Mouse (Mus musculus): ENCODE results near the gene Tmem245. TPM values are rescaled to one million over a fixed set of nuclear protein-coding genes. Genes with fewer than 3 reads are reported as not detected.

Gene Tmem245
- total and polyA plus RNA-seq, 2 experiments from 2014 or later, result 12.3 to 27.9 TPM

GRCm38 (mm10) chr4:56912382-56913001 is 34.7 kb downstream of the Tmem245 start:
- 88% methylated on average over 7 of the region's 7 CpGs for whole genome bisulfite sequencing
- no peak for ATAC-seq
- H3K36me3 ChIP-seq (ENCODE audit: insufficient read depth, low read length), result peaks cover 35% of the 10 kb centered on the region; the same call in 1 of the 2 replicates

GRCm38 (mm10) chr4:56909568-56909967 is 37.7 kb downstream of the Tmem245 start:
- H3K36me3 ChIP-seq (ENCODE audit: insufficient read depth, low read length), result peaks cover 40% of the 10 kb centered on the region; the same call in 1 of the 2 replicates
- H3K9me3 ChIP-seq (ENCODE audit: low read length), result no peaks in the 10 kb centered on the region
- no peak overlapping the region for H3K4me2 ChIP-seq (ENCODE audit: low read depth, low read length)
- H3K27me3 ChIP-seq (ENCODE audit: insufficient read depth, low read length), result no peaks in the 10 kb centered on the region
- WGBS, result 82% methylated on average over 3 of the region's 3 CpGs
- H3K4me3 ChIP-seq (ENCODE audit: low read length), result no peak overlapping the region
- no peak for DNase-seq (ENCODE audit: low spot score)
- H3K4me1 ChIP-seq (ENCODE audit: insufficient read depth, low read length), result no peaks in the 10 kb centered on the region
- TF ChIP-seq CTCF (IDR thresholded peaks at IDR 0.05; ENCODE audit: low read depth), result no peak
- no peak for ATAC-seq
- no peak overlapping the region for H3K9ac ChIP-seq (replicated peaks; ENCODE audit: low read length)
- H3K27ac ChIP-seq, result no peak overlapping the region

More at GRCm38 (mm10) chr4:56912382-56913001, 34.7 kb downstream of the Tmem245 start:
- Histone ChIP-seq H3K4me2 (ENCODE audit: low read depth, low read length) (no peak overlapping the region), H3K27me3 (ENCODE audit: insufficient read depth, low read length) (no peaks in the 10 kb centered on the region), H3K27ac (no peak overlapping the region), H3K4me3 (ENCODE audit: low read length) (no peak overlapping the region), H3K9me3 (ENCODE audit: low read length) (no peaks in the 10 kb centered on the region), H3K4me1 (ENCODE audit: insufficient read depth, low read length) (no peaks in the 10 kb centered on the region), H3K9ac (replicated peaks; ENCODE audit: low read length) (no peak overlapping the region)
- TF ChIP-seq CTCF (IDR thresholded peaks at IDR 0.05; ENCODE audit: low read depth), result no peak
- no peak for DNase-seq (ENCODE audit: low spot score)

- WGBS, result 88% methylated on average over 5 of the region's 5 CpGs
Measured at GRCm38 (mm10) chr4:56907671-56908070, 39.6 kb downstream of the Tmem245 start.

GRCm38 (mm10) chr4:56906926-56907325 is 40.3 kb downstream of the Tmem245 start:
- Histone ChIP-seq H3K9ac (replicated peaks; ENCODE audit: low read length) (no peak overlapping the region), H3K4me3 (ENCODE audit: low read length) (no peak overlapping the region), H3K27me3 (ENCODE audit: insufficient read depth, low read length) (no peaks in the 10 kb centered on the region), H3K4me1 (ENCODE audit: insufficient read depth, low read length) (no peaks in the 10 kb centered on the region), H3K4me2 (ENCODE audit: low read depth, low read length) (no peak overlapping the region), H3K9me3 (ENCODE audit: low read length) (no peaks in the 10 kb centered on the region), H3K27ac (no peak overlapping the region), H3K36me3 (ENCODE audit: insufficient read depth, low read length) (peaks cover 48% of the 10 kb centered on the region; the same call in 1 of the 2 replicates)
- TF ChIP-seq CTCF (IDR thresholded peaks at IDR 0.05; ENCODE audit: low read depth), result no peak
- WGBS, result 91% methylated on average over 3 of the region's 3 CpGs
- ATAC-seq (no peak), DNase-seq (ENCODE audit: low spot score) (no peak)

More at GRCm38 (mm10) chr4:56907671-56908070, 39.6 kb downstream of the Tmem245 start:
- H3K4me2 ChIP-seq (ENCODE audit: low read depth, low read length), result no peak overlapping the region
- no peak overlapping the region for H3K27ac ChIP-seq
- ATAC-seq (no peak), DNase-seq (ENCODE audit: low spot score) (no peak)
- H3K4me1 ChIP-seq (ENCODE audit: insufficient read depth, low read length), result no peaks in the 10 kb centered on the region
- H3K36me3 ChIP-seq (ENCODE audit: insufficient read depth, low read length), result peaks cover 40% of the 10 kb centered on the region; the same call in 1 of the 2 replicates
- H3K27me3 ChIP-seq (ENCODE audit: insufficient read depth, low read length), result no peaks in the 10 kb centered on the region
- H3K4me3 ChIP-seq (ENCODE audit: low read length), result no peak overlapping the region
- H3K9me3 ChIP-seq (ENCODE audit: low read length), result no peaks in the 10 kb centered on the region
- H3K9ac ChIP-seq (replicated peaks; ENCODE audit: low read length), result no peak overlapping the region
- no peak for TF ChIP-seq CTCF (IDR thresholded peaks at IDR 0.05; ENCODE audit: low read depth)

- Histone ChIP-seq H3K27ac (no peak overlapping the region), H3K9me3 (ENCODE audit: low read length) (no peaks in the 10 kb centered on the region), H3K27me3 (ENCODE audit: insufficient read depth, low read length) (no peaks in the 10 kb centered on the region), H3K4me1 (ENCODE audit: insufficient read depth, low read length) (no peaks in the 10 kb centered on the region), H3K4me2 (ENCODE audit: low read depth, low read length) (no peak overlapping the region), H3K4me3 (ENCODE audit: low read length) (no peak overlapping the region), H3K9ac (replicated peaks; ENCODE audit: low read length) (no peak overlapping the region), H3K36me3 (ENCODE audit: insufficient read depth, low read length) (peaks cover 42% of the 10 kb centered on the region; the same call in 1 of the 2 replicates)
- TF ChIP-seq CTCF (IDR thresholded peaks at IDR 0.05; ENCODE audit: low read depth), result no peak
- WGBS, result 95% methylated on average over 5 of the region's 5 CpGs
- ATAC-seq, result no peak
- no peak for DNase-seq (ENCODE audit: low spot score)
Measured at GRCm38 (mm10) chr4:56905507-56905906, 41.7 kb downstream of the Tmem245 start.

GRCm38 (mm10) chr4:56901671-56902070 is 45.6 kb downstream of the Tmem245 start:
- ATAC-seq, result no peak
- no peak overlapping the region for H3K27ac ChIP-seq
- no peak overlapping the region for H3K9ac ChIP-seq (replicated peaks; ENCODE audit: low read length)
- no peaks in the 10 kb centered on the region for H3K4me1 ChIP-seq (ENCODE audit: insufficient read depth, low read length)
- H3K27me3 ChIP-seq (ENCODE audit: insufficient read depth, low read length), result no peaks in the 10 kb centered on the region
- no peak overlapping the region for H3K4me3 ChIP-seq (ENCODE audit: low read length)
- DNase-seq (ENCODE audit: low spot score), result no peak
- WGBS, result 95% methylated on average over 2 of the region's 2 CpGs
- peak; percentile 48 for TF ChIP-seq CTCF (IDR thresholded peaks at IDR 0.05; ENCODE audit: low read depth)
- H3K9me3 ChIP-seq (ENCODE audit: low read length), result no peaks in the 10 kb centered on the region
- H3K4me2 ChIP-seq (ENCODE audit: low read depth, low read length), result no peak overlapping the region
- peaks cover 41% of the 10 kb centered on the region for H3K36me3 ChIP-seq (ENCODE audit: insufficient read depth, low read length)

DNA sequence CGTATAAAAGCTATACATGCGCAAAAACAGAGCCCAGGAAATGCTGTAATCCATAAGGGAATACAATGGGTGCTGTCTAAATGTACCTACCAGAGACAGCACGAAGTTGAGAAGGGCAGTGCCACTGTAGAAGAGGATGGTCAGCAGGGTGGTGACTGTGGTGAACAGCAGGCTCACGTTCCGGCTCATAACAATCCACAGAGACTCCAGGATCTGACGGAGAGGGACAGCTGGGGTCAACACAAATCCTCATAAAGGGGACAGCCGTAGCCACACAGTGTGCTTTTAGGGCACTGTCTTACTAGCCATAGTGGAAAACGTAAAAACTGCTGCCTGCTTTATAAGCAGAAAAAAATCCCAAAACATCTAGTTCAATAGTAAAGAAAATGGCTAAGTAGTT is 48.0 kb downstream of the Tmem245 start:
- H3K4me3 ChIP-seq (ENCODE audit: low read length), result no peak overlapping the region
- H3K9ac ChIP-seq (replicated peaks; ENCODE audit: low read length), result no peak overlapping the region
- no peaks in the 10 kb centered on the region for H3K9me3 ChIP-seq (ENCODE audit: low read length)
- no peak overlapping the region for H3K27ac ChIP-seq
- no peak for DNase-seq (ENCODE audit: low spot score)
- H3K4me2 ChIP-seq (ENCODE audit: low read depth, low read length), result no peak overlapping the region
- no peaks in the 10 kb centered on the region for H3K4me1 ChIP-seq (ENCODE audit: insufficient read depth, low read length)
- ATAC-seq, result no peak
- H3K36me3 ChIP-seq (ENCODE audit: insufficient read depth, low read length), result peaks cover 37% of the 10 kb centered on the region
- WGBS, result 80% methylated on average over 8 of the region's 8 CpGs
- TF ChIP-seq CTCF (IDR thresholded peaks at IDR 0.05; ENCODE audit: low read depth), result no peak
- no peaks in the 10 kb centered on the region for H3K27me3 ChIP-seq (ENCODE audit: insufficient read depth, low read length)

Measured in hindbrain, postnatal 0 days (tissue).